Mouse (Mus musculus) stomach, postnatal 0 days (tissue): ENCODE measurements around the gene Grcc10. TPM values are rescaled to one million over a fixed set of nuclear protein-coding genes. Genes with fewer than 3 reads are reported as not detected.
A peak's percentile ranks its signal among the peaks of the same experiment; 100 is the strongest.

Experiments
- ATAC-seq: fragments of 200-750 bp; cut with Nextera tagmentation; 2 replicates; pipeline ENCODE4 v1.8.0; 2017; ENCODE audit not compliant: low FRiP score, low TSS enrichment
- DNase-seq: peaks from one replicate; pipeline ENCODE4 v3.0.0-alpha.2; 2016; ENCODE audit warnings: low spot score
- H3K27ac ChIP-seq: fragments of 300-500 bp; sonication (generic); replicated peaks from 2 replicates; pipeline ENCODE4 v1.5.1; 2014; ENCODE audit warnings: mild to moderate bottlenecking, control low read depth
- H3K27me3 ChIP-seq: fragments of 300-500 bp; sonication (generic); 2 replicates; pipeline ENCODE4 v1.6.1; 2014; ENCODE audit warnings: low read length; ENCODE audit not compliant: control insufficient read depth, insufficient read depth
- H3K36me3 ChIP-seq: fragments of 300-500 bp; sonication (generic); 2 replicates; pipeline ENCODE4 v1.6.1; 2014; ENCODE audit warnings: low read length, mixed read lengths; ENCODE audit not compliant: control insufficient read depth, insufficient read depth
- H3K4me1 ChIP-seq: fragments of 300-500 bp; sonication (generic); replicated peaks from 2 replicates; pipeline ENCODE4 v1.6.1; 2014; ENCODE audit warnings: antibody characterized with exemption; ENCODE audit not compliant: control insufficient read depth, insufficient read depth
- H3K4me2 ChIP-seq: fragments of 300-500 bp; sonication (generic); replicated peaks from 2 replicates; pipeline ENCODE4 v1.6.1; 2014; ENCODE audit warnings: low read depth, mild to moderate bottlenecking, control low read depth, moderate library complexity
- H3K4me3 ChIP-seq: fragments of 300-500 bp; sonication (generic); 2 replicates; pipeline ENCODE4 v1.5.1; 2014; ENCODE audit warnings: low read depth, low read length, control low read depth
- H3K9ac ChIP-seq: fragments of 300-500 bp; sonication (generic); 2 replicates; pipeline ENCODE4 v1.6.1; 2014; ENCODE audit warnings: mild to moderate bottlenecking, low read length, control low read depth, mixed read lengths
- H3K9me3 ChIP-seq: fragments of 300-500 bp; sonication (generic); 2 replicates; pipeline ENCODE4 v1.6.1; 2016; ENCODE audit warnings: low read length; ENCODE audit not compliant: control insufficient read depth
- CTCF ChIP-seq: IDR thresholded peaks from 2 replicates; pipeline ENCODE4 v1.5.1; 2016; ENCODE audit warnings: antibody characterized with exemption, low read depth, mild to moderate bottlenecking, moderate library complexity
- EP300 ChIP-seq: optimal IDR thresholded peaks from 2 replicates; pipeline ENCODE3; 2016; ENCODE audit warnings: antibody characterized with exemption
- WGBS: fragments of 180-500 bp; shearing (Covaris S2); extraction: QIAGEN DNeasy Blood & Tissue Kit; methylation state at CpG from one replicate; pipeline ENCODE4 v1.1.7; 2014; 5-methylcytosine and 5-hydroxymethylcytosine counted together
- polyA plus RNA-seq: library from polyadenylated mRNA; unstranded; fragments of >200 nt; fragmentation: Nextera tagmentation; extraction: Ambion mirVana; gene quantifications from 2 replicates; pipeline ENCODE4 v1.2.1, GENCODE M21; 2015

Gene Grcc10
- polyA plus RNA-seq, 1 experiment from 2014 or later = 292 TPM

GRCm38 (mm10) chr6:124769101-124769765 is 28.1 kb upstream of the Grcc10 start, which contains the start of gene Eno2:
TSS of gene Eno2 (minus strand) at chr6:124769673.
- Histone ChIP-seq H3K4me3 (peak within 1 kb of the TSS; percentile 63), H3K9me3 (no peaks in the 10 kb centered on the region), H3K36me3 (no peaks in the 10 kb centered on the region), H3K27ac (no peak within 1 kb of the TSS), H3K9ac (peak within 1 kb of the TSS; percentile 65), H3K4me1 (no peaks in the 10 kb centered on the region), H3K27me3 (no peaks in the 10 kb centered on the region), H3K4me2 (peak within 1 kb of the TSS; percentile 77)
- under 1% methylated on average over 54 of the region's 54 CpGs for WGBS
- no peak for TF ChIP-seq CTCF
- no peak for TF ChIP-seq EP300
- DNase-seq = peak; percentile 75
- ATAC-seq = peak; percentile 81

- H3K9ac ChIP-seq = peak overlapping the region; percentile 65
Observed at GRCm38 (mm10) chr6:124768704-124769044, 27.5 kb upstream of the Grcc10 start.

GRCm38 (mm10) chr6:124767920-124768703 is 26.9 kb upstream of the Grcc10 start:
- Histone ChIP-seq H3K9ac (peak overlapping the region; percentile 65; the same call in 1 of the 2 replicates), H3K4me3 (peak overlapping the region; percentile 63), H3K27ac (no peak overlapping the region), H3K4me1 (no peaks in the 10 kb centered on the region), H3K4me2 (peak overlapping the region; percentile 77), H3K9me3 (no peaks in the 10 kb centered on the region), H3K36me3 (no peaks in the 10 kb centered on the region), H3K27me3 (no peaks in the 10 kb centered on the region)
- TF ChIP-seq EP300 (no peak), CTCF (no peak)
- DNase-seq (no peak), ATAC-seq (peak; percentile 36; the same call in 1 of the 2 replicates)
- WGBS = 41% methylated on average over 19 of the region's 19 CpGs

More at GRCm38 (mm10) chr6:124768704-124769044, 27.5 kb upstream of the Grcc10 start:
- peak overlapping the region; percentile 77 for H3K4me2 ChIP-seq
- no peaks in the 10 kb centered on the region for H3K9me3 ChIP-seq
- 9% methylated on average over 9 of the region's 9 CpGs for WGBS
- H3K4me1 ChIP-seq = no peaks in the 10 kb centered on the region
- H3K36me3 ChIP-seq = no peaks in the 10 kb centered on the region
- peak overlapping the region; percentile 63 for H3K4me3 ChIP-seq
- ATAC-seq = no peak
- no peak for DNase-seq
- H3K27me3 ChIP-seq = no peaks in the 10 kb centered on the region
- TF ChIP-seq EP300 (no peak), CTCF (no peak)
- no peak overlapping the region for H3K27ac ChIP-seq

- no peaks in the 10 kb centered on the region for H3K4me1 ChIP-seq
- ATAC-seq = no peak
- no peak overlapping the region for H3K9ac ChIP-seq
- H3K9me3 ChIP-seq = no peaks in the 10 kb centered on the region
- no peaks in the 10 kb centered on the region for H3K36me3 ChIP-seq
- 0 out of 2 replicates have a peak overlapping the region, but pooled peaks have one; percentile 5 for H3K4me2 ChIP-seq
- no peak for TF ChIP-seq CTCF
- no peak for TF ChIP-seq EP300
- no peaks in the 10 kb centered on the region for H3K27me3 ChIP-seq
- no peak for DNase-seq
- no peak overlapping the region for H3K4me3 ChIP-seq
- WGBS = 60% methylated on average over 4 of the region's 4 CpGs
- no peak overlapping the region for H3K27ac ChIP-seq
Observed at GRCm38 (mm10) chr6:124767536-124767919, 26.4 kb upstream of the Grcc10 start.

GRCm38 (mm10) chr6:124765951-124766350 is 24.8 kb upstream of the Grcc10 start:
- 78% methylated on average over 7 of the region's 7 CpGs for WGBS
- Histone ChIP-seq H3K27ac (no peak overlapping the region), H3K4me3 (no peak overlapping the region), H3K4me2 (no peak overlapping the region), H3K27me3 (no peaks in the 10 kb centered on the region), H3K36me3 (no peaks in the 10 kb centered on the region), H3K4me1 (no peaks in the 10 kb centered on the region), H3K9ac (no peak overlapping the region), H3K9me3 (no peaks in the 10 kb centered on the region)
- DNase-seq (no peak), ATAC-seq (no peak)
- no peak for TF ChIP-seq EP300
- no peak for TF ChIP-seq CTCF

- Histone ChIP-seq H3K9me3 (no peaks in the 10 kb centered on the region), H3K4me2 (peak overlapping the region; percentile 72), H3K27ac (peak overlapping the region; percentile 97), H3K4me3 (no peak overlapping the region), H3K27me3 (no peaks in the 10 kb centered on the region), H3K36me3 (no peaks in the 10 kb centered on the region), H3K9ac (peak overlapping the region; percentile 43), H3K4me1 (peaks cover 10% of the 10 kb centered on the region)
- WGBS = 0% methylated on average over 5 of the region's 5 CpGs
- DNase-seq (peak; percentile 91), ATAC-seq (peak; percentile 50)
- TF ChIP-seq CTCF (peak; percentile 97), EP300 (no peak)
Observed at GRCm38 (mm10) chr6:124759259-124759658, 18.1 kb upstream of the Grcc10 start.
